Mouse (Mus musculus) ES-E14 (cell line): ENCODE measurements around the gene Cipc. TPM values are rescaled to one million over a fixed set of nuclear protein-coding genes. Genes with fewer than 3 reads are reported as not detected.

Experiments used
- DNase-seq: peaks from one replicate; pipeline ENCODE4 v3.0.0-alpha.2; 2013; ENCODE audit warnings: low read depth, low spot score
- H3K27ac ChIP-seq: 2 replicates; pipeline ENCODE4 v1.5.1; 2012; ENCODE audit warnings: low read depth, mild to moderate bottlenecking, low read length, moderate library complexity, mixed read lengths; ENCODE audit not compliant: poor library complexity, insufficient read depth, severe bottlenecking
- H3K36me3 ChIP-seq: 2 replicates; pipeline ENCODE4 v1.6.1; 2012; ENCODE audit warnings: mild to moderate bottlenecking, low read length, moderate library complexity, mixed read lengths; ENCODE audit not compliant: control insufficient read depth, poor library complexity, insufficient read depth, severe bottlenecking
- H3K4me1 ChIP-seq, 2 experiments: fragments of 150-350 bp in 1 of 2; sonication (generic) in 1 of 2; 2 replicates each; pipeline ENCODE4 v1.6.1; 2012; ENCODE audit warnings: low read length in 2 of 2, mild to moderate bottlenecking in 1 of 2, mixed read lengths in 1 of 2; ENCODE audit not compliant: control insufficient read depth in 2 of 2, insufficient read depth in 2 of 2, poor library complexity in 1 of 2
- H3K4me3 ChIP-seq, 2 experiments: fragments of 150-350 bp in 1 of 2; sonication (generic) in 1 of 2; 2 replicates each; pipeline ENCODE4 v1.5.1; 2012; ENCODE audit warnings: low read length in 2 of 2, low read depth in 1 of 2, mild to moderate bottlenecking in 1 of 2, mixed read lengths in 1 of 2; ENCODE audit not compliant: insufficient read depth in 1 of 2, poor library complexity in 1 of 2, severe bottlenecking in 1 of 2
- H3K9ac ChIP-seq: 2 replicates; pipeline ENCODE4 v1.6.1; 2012; ENCODE audit warnings: low read depth, mild to moderate bottlenecking, low read length, mixed read lengths; ENCODE audit not compliant: poor library complexity, insufficient read depth, severe bottlenecking
- H3K9me3 ChIP-seq: fragments of 150-350 bp; sonication (generic); 2 replicates; pipeline ENCODE4 v1.6.1; 2012; ENCODE audit warnings: low read depth, mild to moderate bottlenecking, low read length; ENCODE audit not compliant: control insufficient read depth, insufficient read depth
- CHD2 ChIP-seq: IDR thresholded peaks from 2 replicates; pipeline ENCODE4 v1.6.1; 2014; ENCODE audit warnings: mild to moderate bottlenecking, low read depth, low read length, inconsistent platforms
- HCFC1 ChIP-seq: IDR thresholded peaks from 2 replicates; pipeline ENCODE4 v1.6.1; 2012; ENCODE audit warnings: low read length, inconsistent platforms, borderline replicate concordance; ENCODE audit not compliant: insufficient read depth
- MAFK ChIP-seq: IDR thresholded peaks from 2 replicates; pipeline ENCODE4 v1.6.1; 2014; ENCODE audit warnings: mild to moderate bottlenecking, low read depth, low read length, inconsistent platforms; ENCODE audit not compliant: insufficient read depth
- ZC3H11A ChIP-seq: IDR thresholded peaks from 2 replicates; pipeline ENCODE4 v1.6.1; 2012; ENCODE audit warnings: low read depth, mild to moderate bottlenecking, inconsistent platforms, low read length, borderline replicate concordance
- ZNF384 ChIP-seq: IDR thresholded peaks from 2 replicates; pipeline ENCODE4 v1.6.1; 2012; ENCODE audit warnings: low read depth, low read length, inconsistent platforms
- in situ Hi-C, 2 experiments: fragments of 600-800 bp; cut with MboI; formaldehyde crosslinking; loops; one replicate each; pipeline ENCODE4 v1.15.1; 2025; ENCODE audit warnings: low sequenced_read_pairs in 2 of 2, inconsistent platforms in 1 of 2; ENCODE audit not compliant: unreplicated experiment in 2 of 2
- total RNA-seq: library from RNA; depleted of rRNA; stranded (reverse); fragments of 300-350 nt; gene quantifications from 2 replicates; pipeline ENCODE4 v1.2.3, GENCODE M21; 2012

Cipc gene
- total RNA-seq, 1 experiment = 26.5 TPM

DNA sequence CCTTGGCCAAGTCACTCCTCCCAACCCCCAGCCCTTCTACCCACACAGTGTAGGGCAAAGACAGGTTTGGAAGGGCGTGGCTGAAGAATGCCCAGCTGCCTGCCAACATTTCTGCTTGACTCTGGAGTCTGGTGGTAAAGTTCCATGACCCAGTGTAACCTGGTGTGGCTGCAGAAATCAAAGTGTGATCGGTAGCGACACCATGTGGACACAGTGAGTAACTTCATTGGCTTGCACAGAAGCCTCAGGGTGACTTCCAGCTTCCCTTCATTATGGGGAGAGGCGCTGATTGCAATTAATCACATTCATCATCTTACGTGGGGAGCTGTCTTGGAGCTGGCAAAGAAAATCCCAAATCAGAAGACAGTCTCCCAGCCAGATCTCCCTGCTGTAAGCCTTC is 23.0 kb upstream of the Cipc start:
- in situ Hi-C loops = no loop called here
- no peak overlapping the region for H3K4me3 ChIP-seq
- H3K36me3 ChIP-seq = no peaks in the 10 kb centered on the region
- no peaks in the 10 kb centered on the region for H3K9me3 ChIP-seq
- peak overlapping the region; percentile 42; the same call in 1 of the 2 replicates for H3K9ac ChIP-seq
- TF ChIP-seq ZNF384 = no peak
- TF ChIP-seq ZC3H11A = peak; percentile 93
- TF ChIP-seq CHD2 = no peak
- no peak for TF ChIP-seq HCFC1
- peaks cover 3 to 9% of the 10 kb centered on the region in 2 experiments; a peak in 3 of 4 replicates for H3K4me1 ChIP-seq
- DNase-seq = peak; percentile 82
- peak overlapping the region; percentile 5; the same call in 1 of the 2 replicates for H3K27ac ChIP-seq

GRCm38 (mm10) chr12:86930934-86931729 is 15.7 kb upstream of the Cipc start:
- DNase-seq = no peak
- peaks cover 7 to 12% of the 10 kb centered on the region in 2 experiments for H3K4me1 ChIP-seq
- no peak for TF ChIP-seq ZC3H11A
- TF ChIP-seq MAFK = no peak
- no peak for TF ChIP-seq CHD2
- no peak for TF ChIP-seq HCFC1
- TF ChIP-seq ZNF384 = no peak
- no peaks in the 10 kb centered on the region for H3K36me3 ChIP-seq
- H3K27ac ChIP-seq = peak overlapping the region; percentile 90; the same call in 1 of the 2 replicates
- in situ Hi-C loops = loop anchor here in 1 of 2 experiments (10.0 kb wide), 1 partner anchor 136 kb away; no protein-coding TSS in a partner anchor
- H3K9me3 ChIP-seq = no peaks in the 10 kb centered on the region
- no peak overlapping the region for H3K4me3 ChIP-seq
- H3K9ac ChIP-seq = no peak overlapping the region

DNA sequence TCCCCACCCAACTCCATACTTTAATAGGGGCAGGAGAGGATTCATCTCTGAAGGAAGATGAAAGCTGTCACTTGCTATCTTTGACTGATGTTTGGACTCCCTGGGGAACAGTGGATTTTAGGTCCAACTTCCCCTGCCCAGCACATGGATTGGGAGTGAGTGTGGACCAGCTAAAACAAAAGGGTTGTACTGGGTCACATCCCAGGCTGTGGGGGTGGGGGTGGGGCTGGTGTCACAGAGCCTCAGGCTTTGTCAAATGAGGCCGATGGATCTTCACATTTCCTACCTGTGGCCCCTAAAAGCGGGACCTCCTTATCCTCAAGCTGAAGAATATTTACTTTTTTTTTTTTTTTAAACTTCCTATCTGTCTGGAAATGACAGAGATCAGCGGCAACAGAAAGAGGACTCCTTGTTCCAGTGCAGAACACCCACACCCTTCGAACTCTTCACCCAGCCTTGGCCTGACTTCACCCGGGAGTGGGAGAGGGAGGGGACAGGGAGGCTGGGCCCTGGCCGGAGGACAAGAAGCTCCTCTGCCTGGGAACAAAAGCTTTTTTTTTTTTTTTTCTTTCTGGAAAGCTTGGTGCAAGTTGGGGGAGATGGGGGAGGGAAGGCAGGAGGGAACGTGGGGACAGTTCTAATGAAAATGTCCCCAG is 14.8 kb upstream of the Cipc start:
- TF ChIP-seq ZNF384 (peak; percentile 92), ZC3H11A (no peak), MAFK (no peak)
- DNase-seq = no peak
- H3K9ac ChIP-seq = peak overlapping the region; percentile 16
- peaks cover 7 to 12% of the 10 kb centered on the region in 2 experiments for H3K4me1 ChIP-seq
- no peaks in the 10 kb centered on the region for H3K9me3 ChIP-seq
- in situ Hi-C loops = loop anchor here in 1 of 2 experiments (10.0 kb wide), 1 partner anchor 137 kb away; no protein-coding TSS in a partner anchor
- peak overlapping the region; percentile 90 for H3K27ac ChIP-seq
- H3K36me3 ChIP-seq = no peaks in the 10 kb centered on the region
- peak overlapping the region; percentile 4 to 11; a peak in 1 of 4 replicates for H3K4me3 ChIP-seq

- H3K9me3 ChIP-seq = no peaks in the 10 kb centered on the region
- H3K4me1 ChIP-seq = peaks cover 7 to 12% of the 10 kb centered on the region in 2 experiments
- no peaks in the 10 kb centered on the region for H3K36me3 ChIP-seq
- peak overlapping the region; percentile 16 for H3K9ac ChIP-seq
- H3K4me3 ChIP-seq = peak overlapping the region; percentile 4 to 11; a peak in 1 of 4 replicates
- in situ Hi-C loops = loop anchor here in 1 of 2 experiments (10.0 kb wide), 1 partner anchor 138 kb away; no protein-coding TSS in a partner anchor
- peak overlapping the region; percentile 90 for H3K27ac ChIP-seq
- TF ChIP-seq ZC3H11A = no peak
- TF ChIP-seq HCFC1 = 0 out of 2 replicates have a peak, but pooled peaks have one; percentile 38
- TF ChIP-seq MAFK = no peak
- TF ChIP-seq CHD2 = peak; percentile 41; the same call in 1 of the 2 replicates
- TF ChIP-seq ZNF384 = no peak
- DNase-seq = no peak
These were observed 14.3 kb upstream of the Cipc start for GRCm38 (mm10) chr12:86932575-86932952.
